Mouse (Mus musculus) MEL (cell line): ENCODE results near the gene Trpv4. TPM values are rescaled to one million over a fixed set of nuclear protein-coding genes. Genes with fewer than 3 reads are reported as not detected.

ENCODE experiments used
- polyA plus RNA-seq, 2 experiments: library from polyadenylated mRNA; stranded (reverse) in 1 of 2; unstranded in 1 of 2; fragments of >175 nt in 1 of 2; fragments of >200 nt in 1 of 2; gene quantifications; 2 replicates each; pipeline versions ENCODE4 v1.2.1 to v1.2.4; 2012; ENCODE audit warnings: low replicate concordance in 2 of 2, low read depth in 1 of 2; ENCODE audit not compliant: insufficient read length in 2 of 2, insufficient read depth in 1 of 2, missing spikeins in 1 of 2
- total RNA-seq: library from RNA; depleted of rRNA; stranded (reverse); fragments of 300-350 nt; gene quantifications from 2 replicates; pipeline ENCODE4 v1.2.3, GENCODE M21; 2012; rRNA removed

The Trpv4 gene
- total and polyA plus RNA-seq, 3 experiments: 0.29 TPM; not detected in 2

Other genes with a start within 250 kb of the Trpv4 start
- gene Mmab, start 214.4 kb downstream of the Trpv4 start, total RNA-seq: 9.5 and 10.4 TPM in 2 replicates
- 10 to 100 TPM in 1 of 2 experiments, not detected in 1; 21.0 TPM for gene Mmab, start 214.4 kb downstream of the Trpv4 start, polyA plus RNA-seq
- gene Mvk, start 214.2 kb downstream of the Trpv4 start, total RNA-seq: 26.3 and 33.5 TPM in 2 replicates
- 10 to 100 TPM in 1 of 2 experiments, not detected in 1; 37.7 TPM for gene Mvk, start 214.2 kb downstream of the Trpv4 start, polyA plus RNA-seq
- 0.23 and 0.27 TPM in 2 replicates for gene Fam222a, start 90.4 kb downstream of the Trpv4 start, total RNA-seq
- gene Fam222a, start 90.4 kb downstream of the Trpv4 start, polyA plus RNA-seq: under 1 TPM in 1 of 2 experiments, not detected in 1; 0.70 TPM
- 18.3 and 18.8 TPM in 2 replicates for gene Gltp, start 32.6 kb upstream of the Trpv4 start, total RNA-seq
- gene Gltp, start 32.6 kb upstream of the Trpv4 start, polyA plus RNA-seq: 100 to 1,000 TPM in 1 of 2 experiments, 10 to 100 TPM in 1; 67.2 to 211 TPM
- gene Tchp, start 49.3 kb upstream of the Trpv4 start, total RNA-seq: 10.4 and 13.6 TPM in 2 replicates
- 10 to 100 TPM in 1 of 2 experiments, not detected in 1; 21.1 TPM for gene Tchp, start 49.3 kb upstream of the Trpv4 start, polyA plus RNA-seq
- gene Ankrd13a, start 116.3 kb upstream of the Trpv4 start, total RNA-seq: 140 and 180 TPM in 2 replicates
- 100 to 1,000 TPM; 110 to 184 TPM for gene Ankrd13a, start 116.3 kb upstream of the Trpv4 start, polyA plus RNA-seq
- 24.0 and 29.1 TPM in 2 replicates for gene Git2, start 117.1 kb upstream of the Trpv4 start, total RNA-seq
- 10 to 100 TPM; 64.9 to 71.7 TPM for gene Git2, start 117.1 kb upstream of the Trpv4 start, polyA plus RNA-seq
- gene 1500011B03Rik, start 165.0 kb upstream of the Trpv4 start, total RNA-seq: 47.7 and 56.0 TPM in 2 replicates
- 10 to 100 TPM in 1 of 2 experiments, not detected in 1; 75.2 TPM for gene 1500011B03Rik, start 165.0 kb upstream of the Trpv4 start, polyA plus RNA-seq
- not detected in 2 replicates for gene 4930519G04Rik, start 195.2 kb upstream of the Trpv4 start, total RNA-seq
- gene 4930519G04Rik, start 195.2 kb upstream of the Trpv4 start, polyA plus RNA-seq: not detected
- gene Gm9936, start 200.3 kb upstream of the Trpv4 start, total RNA-seq: not detected in 2 replicates
- not detected for gene Gm9936, start 200.3 kb upstream of the Trpv4 start, polyA plus RNA-seq
- 0.27 TPM in 1 of 2 replicates, not detected in the other for gene Oasl2, start 238.5 kb upstream of the Trpv4 start, total RNA-seq
- gene Oasl2, start 238.5 kb upstream of the Trpv4 start, polyA plus RNA-seq: under 1 TPM in 1 of 2 experiments, not detected in 1; 0.63 TPM